Mouse (Mus musculus) small intestine, adult 2 months (tissue): ENCODE data around the gene P3h4. TPM values are rescaled to one million over a fixed set of nuclear protein-coding genes. Genes with fewer than 3 reads are reported as not detected.
A peak's percentile ranks its signal among the peaks of the same experiment; 100 is the strongest.

Experiments
- H3K27ac ChIP-seq: fragments of 200-500 bp; 2 replicates; pipeline ENCODE4 v1.5.1; 2012; ENCODE audit warnings: low read depth, low read length, control low read depth, inconsistent platforms; ENCODE audit not compliant: insufficient read depth
- H3K27me3 ChIP-seq: fragments of 200-500 bp; 2 replicates; pipeline ENCODE4 v1.6.1; 2012; ENCODE audit warnings: mild to moderate bottlenecking, moderate library complexity, low read length, inconsistent platforms; ENCODE audit not compliant: control insufficient read depth, insufficient read depth
- H3K36me3 ChIP-seq: fragments of 200-500 bp; 2 replicates; pipeline ENCODE4 v1.6.1; 2012; ENCODE audit warnings: mild to moderate bottlenecking, low read length, control low read depth, inconsistent platforms; ENCODE audit not compliant: control insufficient read depth, insufficient read depth
- H3K4me1 ChIP-seq: fragments of 200-500 bp; 2 replicates; pipeline ENCODE4 v1.6.1; 2012; ENCODE audit warnings: low read length, inconsistent platforms, mixed read lengths; ENCODE audit not compliant: control insufficient read depth, insufficient read depth, insufficient read length
- H3K4me3 ChIP-seq: fragments of 200-500 bp; 2 replicates; pipeline ENCODE4 v1.5.1; 2012; ENCODE audit warnings: low read depth, mild to moderate bottlenecking, control low read depth, inconsistent platforms, low read length, moderate library complexity
- CTCF ChIP-seq: fragments of 200-500 bp; IDR thresholded peaks from 2 replicates; pipeline ENCODE4 v1.5.1; 2012; ENCODE audit warnings: low read depth, mild to moderate bottlenecking, control low read depth, inconsistent platforms, low read length, moderate library complexity, mixed read lengths; ENCODE audit not compliant: insufficient replicate concordance, insufficient read length; ENCODE audit errors: extremely low read depth
- POLR2A ChIP-seq: fragments of 200-500 bp; IDR thresholded peaks from 2 replicates; pipeline ENCODE4 v1.6.1; 2012; ENCODE audit warnings: low read depth, mild to moderate bottlenecking, control low read depth, inconsistent platforms, low read length, moderate library complexity
- WGBS: fragments of 180-500 bp; shearing (Covaris S2); methylation state at CpG from one replicate; pipeline ENCODE4 v1.1.7; 2018; 5-methylcytosine and 5-hydroxymethylcytosine counted together
- polyA plus RNA-seq: library from polyadenylated mRNA; depleted of rRNA; stranded (reverse); fragments of >200 nt; gene quantifications from 2 replicates; pipeline ENCODE4 v1.2.3, GENCODE M21; 2012

P3h4 gene
- polyA plus RNA-seq, 1 experiment: 11.4 TPM

DNA sequence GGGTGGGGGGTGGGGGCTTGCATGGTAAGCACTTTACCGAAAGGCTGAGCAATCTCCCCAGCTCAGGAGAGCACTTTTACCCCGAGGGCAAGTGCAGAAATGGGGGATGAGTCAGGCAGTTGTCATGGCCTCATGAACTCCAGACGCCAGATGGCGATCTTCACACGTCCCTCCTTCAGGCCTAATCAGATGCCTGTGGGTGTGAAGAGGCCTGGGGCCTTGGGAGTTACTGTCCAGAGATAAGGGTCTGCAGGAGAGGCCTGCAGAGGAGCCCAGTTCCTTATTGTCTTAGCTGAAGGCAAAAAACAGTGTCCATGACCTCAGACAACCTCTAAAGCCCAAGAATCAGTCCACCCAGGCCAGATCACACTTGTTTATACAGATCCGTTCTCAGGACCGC, 11.2 kb upstream of the P3h4 start:
- 33% methylated on average over 7 of the region's 7 CpGs for WGBS
- Histone ChIP-seq H3K27me3 (no peaks in the 10 kb centered on the region), H3K27ac (no peak overlapping the region), H3K4me1 (no peaks in the 10 kb centered on the region; the same call in 1 of the 2 replicates), H3K36me3 (no peaks in the 10 kb centered on the region), H3K4me3 (no peak overlapping the region)
- TF ChIP-seq POLR2A: no peak
- peak; percentile 63; the same call in 1 of the 2 replicates for TF ChIP-seq CTCF

- no peak for TF ChIP-seq POLR2A
- no peak for TF ChIP-seq CTCF
- no peak overlapping the region for H3K4me3 ChIP-seq
- H3K36me3 ChIP-seq: no peaks in the 10 kb centered on the region
- 89% methylated on average over 7 of the region's 7 CpGs for WGBS
- H3K4me1 ChIP-seq: no peaks in the 10 kb centered on the region; the same call in 1 of the 2 replicates
- H3K27ac ChIP-seq: no peak overlapping the region
- H3K27me3 ChIP-seq: no peaks in the 10 kb centered on the region
Measured at GRCm38 (mm10) chr11:100423836-100424235, 9.2 kb upstream of the P3h4 start.

GRCm38 (mm10) chr11:100421537-100421936, 6.9 kb upstream of the P3h4 start:
- Histone ChIP-seq H3K27me3 (no peaks in the 10 kb centered on the region), H3K36me3 (no peaks in the 10 kb centered on the region), H3K4me3 (no peak overlapping the region), H3K4me1 (no peaks in the 10 kb centered on the region; the same call in 1 of the 2 replicates), H3K27ac (no peak overlapping the region)
- TF ChIP-seq CTCF (no peak), POLR2A (no peak)
- WGBS: 88% methylated on average over 8 of the region's 8 CpGs

GRCm38 (mm10) chr11:100414914-100415822, 532 bp upstream of the P3h4 start, which contains the start of gene Fkbp10:
Fkbp10 (plus strand) TSS chr11:100415697.
- Histone ChIP-seq H3K27ac (peak within 1 kb of the TSS; percentile 73), H3K4me1 (peaks cover 13% of the 10 kb centered on the region), H3K27me3 (peaks cover 11% of the 10 kb centered on the region), H3K4me3 (peak within 1 kb of the TSS; percentile 65), H3K36me3 (no peaks in the 10 kb centered on the region)
- TF ChIP-seq CTCF (no peak), POLR2A (no peak)
- 4% methylated on average over 31 of the region's 31 CpGs for WGBS

DNA sequence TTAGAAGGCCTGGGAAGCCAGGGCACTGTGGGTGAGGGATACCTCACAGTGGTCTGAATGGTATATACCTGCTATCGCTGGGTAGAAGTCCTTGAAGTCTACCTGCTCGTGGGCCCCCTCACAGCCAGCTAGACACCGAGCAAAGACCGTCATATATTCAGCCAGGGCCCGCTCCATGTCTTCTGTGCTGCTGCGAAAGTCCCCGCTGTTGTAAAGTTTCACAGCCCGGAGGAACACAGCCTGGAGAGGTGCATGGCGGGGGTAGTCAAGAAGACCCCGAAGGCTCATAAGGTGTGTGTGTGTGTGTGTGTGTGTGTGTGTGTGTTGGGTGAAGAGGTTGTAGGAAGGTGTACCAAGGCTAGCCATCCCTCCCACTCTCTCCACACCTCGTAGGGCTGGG, 1.1 kb downstream of the P3h4 start:
- no peak for TF ChIP-seq CTCF
- no peak for TF ChIP-seq POLR2A
- Histone ChIP-seq H3K27ac (no peak overlapping the region), H3K4me3 (peak overlapping the region; percentile 65), H3K4me1 (peaks cover 13% of the 10 kb centered on the region), H3K36me3 (no peaks in the 10 kb centered on the region), H3K27me3 (peaks cover 11% of the 10 kb centered on the region)
- 81% methylated on average over 11 of the region's 11 CpGs for WGBS

GRCm38 (mm10) chr11:100411736-100412135, 2.9 kb downstream of the P3h4 start:
- no peak for TF ChIP-seq CTCF
- no peak for TF ChIP-seq POLR2A
- no peak overlapping the region for H3K27ac ChIP-seq
- 36% methylated on average over 11 of the region's 11 CpGs for WGBS
- no peaks in the 10 kb centered on the region for H3K36me3 ChIP-seq
- peaks cover 13% of the 10 kb centered on the region for H3K4me1 ChIP-seq
- peak overlapping the region; percentile 22; the same call in 1 of the 2 replicates for H3K4me3 ChIP-seq
- peaks cover 11% of the 10 kb centered on the region for H3K27me3 ChIP-seq

- Histone ChIP-seq H3K4me3 (no peak overlapping the region), H3K4me1 (peaks cover 12% of the 10 kb centered on the region), H3K27me3 (no peaks in the 10 kb centered on the region), H3K36me3 (no peaks in the 10 kb centered on the region), H3K27ac (no peak overlapping the region)
- WGBS: 79% methylated on average over 3 of the region's 3 CpGs
- no peak for TF ChIP-seq CTCF
- no peak for TF ChIP-seq POLR2A
Measured at GRCm38 (mm10) chr11:100409686-100410085, 5.0 kb downstream of the P3h4 start.
